Mouse (Mus musculus) urinary bladder, adult 2 months (tissue): ENCODE measurements at regions not wholly inside any gene's neighbourhood (a gene's known extent, or its start where the extent isn't known, plus 50 kb on each side); places are given as distances from the start of the nearest gene placed in this dataset.

Experiments used
- DNase-seq: peaks from one replicate; pipeline ENCODE4 v3.0.0; 2022; ENCODE audit warnings: low spot score

- DNase-seq: no peak
Measured at GRCm38 (mm10) chr7:136083571-136084342, 367.6 kb upstream of the Mki67 start.

- no peak for DNase-seq
Measured at GRCm38 (mm10) chr7:136088785-136089184, 372.6 kb upstream of the Mki67 start.

- DNase-seq: no peak
Measured at GRCm38 (mm10) chr7:136094681-136095360, 378.7 kb upstream of the Mki67 start.

- no peak for DNase-seq
Measured at GRCm38 (mm10) chr7:136104021-136104420, 387.9 kb upstream of the Mki67 start.

GRCm38 (mm10) chr7:136112163-136112562, 396.0 kb upstream of the Mki67 start:
- DNase-seq: no peak

GRCm38 (mm10) chr7:136120930-136121329, 404.8 kb upstream of the Mki67 start:
- no peak for DNase-seq

- DNase-seq: no peak
Measured at GRCm38 (mm10) chr7:136121406-136121805, 405.2 kb upstream of the Mki67 start.

GRCm38 (mm10) chr7:136124786-136125185, 408.6 kb upstream of the Mki67 start:
- DNase-seq: no peak

GRCm38 (mm10) chr7:136126393-136126792, 410.2 kb upstream of the Mki67 start:
- DNase-seq: no peak

- DNase-seq: no peak
Measured at GRCm38 (mm10) chr7:136127576-136127975, 411.4 kb upstream of the Mki67 start.

GRCm38 (mm10) chr7:136129721-136130123, 413.6 kb upstream of the Mki67 start:
- no peak for DNase-seq

- no peak for DNase-seq
Measured at GRCm38 (mm10) chr7:136130666-136131239, 414.6 kb upstream of the Mki67 start.

- no peak for DNase-seq
Measured at GRCm38 (mm10) chr7:136132976-136133375, 416.8 kb upstream of the Mki67 start.

GRCm38 (mm10) chr7:136136666-136137065, 420.5 kb upstream of the Mki67 start:
- DNase-seq: no peak

GRCm38 (mm10) chr7:136137341-136137740, 421.2 kb upstream of the Mki67 start:
- DNase-seq: no peak

- DNase-seq: no peak
Measured at GRCm38 (mm10) chr7:136137831-136138602, 421.9 kb upstream of the Mki67 start.

GRCm38 (mm10) chr7:136142832-136143231, 426.7 kb upstream of the Mki67 start:
- DNase-seq: no peak

- no peak for DNase-seq
Measured at GRCm38 (mm10) chr7:136150196-136150595, 434.0 kb upstream of the Mki67 start.

GRCm38 (mm10) chr7:136151301-136151930, 435.3 kb upstream of the Mki67 start:
- DNase-seq: no peak

GRCm38 (mm10) chr7:136152470-136152869, 436.3 kb upstream of the Mki67 start:
- DNase-seq: no peak

- no peak for DNase-seq
Measured at GRCm38 (mm10) chr7:136153621-136154020, 437.5 kb upstream of the Mki67 start.

- no peak for DNase-seq
Measured at GRCm38 (mm10) chr7:136159136-136159535, 443.0 kb upstream of the Mki67 start.
